Mouse (Mus musculus) frontal cortex, postnatal 25 days (tissue): ENCODE measurements around the gene Gm49358.

Experiments
- DNase-seq, 2 experiments: peaks; one replicate each; pipeline ENCODE4 v3.0.0; 2022; ENCODE audit warnings: low spot score in 2 of 2

The Gm49358 gene

DNA sequence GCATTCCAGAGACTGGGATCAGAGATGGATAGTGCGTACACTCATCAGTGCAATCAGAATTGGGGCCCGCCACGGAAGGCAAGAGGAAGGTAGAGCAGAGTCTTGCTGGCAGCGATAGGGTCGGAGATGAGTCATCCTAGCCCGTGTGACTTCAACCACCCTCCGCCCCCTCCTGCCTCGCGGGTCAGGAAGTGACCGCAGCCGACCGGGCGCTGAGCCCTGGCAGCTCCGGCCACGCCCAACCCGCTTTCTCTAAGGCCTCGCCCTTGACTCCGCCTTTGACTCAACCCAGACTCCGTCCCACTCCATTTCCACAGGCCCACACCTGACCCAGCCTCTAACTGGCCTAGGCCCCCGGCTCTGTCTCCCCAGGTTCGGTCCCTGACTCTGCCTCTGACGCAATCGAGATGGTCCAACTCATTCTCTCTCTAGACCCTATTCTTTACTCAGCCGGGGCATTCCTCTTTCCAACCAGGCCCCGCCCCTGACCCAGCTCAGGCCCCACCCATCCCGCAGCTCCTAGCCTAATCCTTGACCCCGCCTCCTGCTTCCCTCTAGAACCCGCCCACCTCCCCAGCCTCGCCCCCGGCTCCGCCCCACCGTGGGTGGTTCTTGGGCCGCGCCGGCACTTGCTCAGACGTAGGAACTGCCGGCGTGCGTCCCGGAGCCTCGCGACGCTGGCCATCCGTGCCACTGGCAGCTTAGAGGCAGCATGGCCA is 14.8 kb downstream of the Gm49358 start, which contains the start of gene Nt5dc3:
TSS of gene Nt5dc3 (plus strand) at position 608 of the 719 bp plus-strand sequence.
- DNase-seq, result peak; percentile 75 to 83

GRCm38 (mm10) chr10:86779117-86779755 is 15.5 kb downstream of the Gm49358 start:
- DNase-seq, result peak; percentile 27 to 33

DNA sequence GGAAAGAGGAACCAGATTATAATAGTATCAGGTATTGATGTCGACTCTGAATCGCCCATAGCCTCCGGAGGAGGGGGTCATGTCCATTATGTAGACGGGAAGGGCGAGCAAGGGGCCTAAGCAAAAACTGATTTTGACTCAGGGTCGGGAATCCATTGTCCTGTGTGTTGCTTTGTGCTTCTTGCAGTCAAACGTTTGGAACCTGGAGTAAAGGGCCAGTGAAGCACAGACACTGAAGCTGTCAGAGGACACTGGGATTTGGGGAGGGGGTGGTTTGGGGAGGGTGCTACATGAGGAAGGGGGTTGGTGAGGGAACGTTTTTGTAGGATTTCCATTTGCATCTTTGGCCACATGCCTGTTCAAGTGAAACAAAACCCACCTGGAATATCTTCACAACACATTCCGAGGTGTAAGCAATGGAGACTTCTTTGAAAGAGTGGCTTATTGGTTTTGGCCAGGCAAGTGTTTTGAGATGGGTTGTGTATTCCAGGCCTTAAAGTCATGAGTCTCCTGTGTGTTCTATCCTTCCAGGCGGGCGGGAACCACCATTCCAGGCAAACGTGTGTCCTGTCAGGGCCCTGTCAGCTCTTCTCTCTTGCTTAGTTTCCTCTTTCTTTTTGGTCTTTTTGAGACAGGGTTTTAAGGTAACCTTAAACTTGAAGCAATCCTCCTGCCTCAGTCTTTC is 16.2 kb downstream of the Gm49358 start:
- DNase-seq, result no peak

- no peak for DNase-seq
Measured at GRCm38 (mm10) chr10:86781641-86782040, 17.9 kb downstream of the Gm49358 start.

- no peak for DNase-seq
Measured at GRCm38 (mm10) chr10:86782656-86783055, 18.9 kb downstream of the Gm49358 start.

DNA sequence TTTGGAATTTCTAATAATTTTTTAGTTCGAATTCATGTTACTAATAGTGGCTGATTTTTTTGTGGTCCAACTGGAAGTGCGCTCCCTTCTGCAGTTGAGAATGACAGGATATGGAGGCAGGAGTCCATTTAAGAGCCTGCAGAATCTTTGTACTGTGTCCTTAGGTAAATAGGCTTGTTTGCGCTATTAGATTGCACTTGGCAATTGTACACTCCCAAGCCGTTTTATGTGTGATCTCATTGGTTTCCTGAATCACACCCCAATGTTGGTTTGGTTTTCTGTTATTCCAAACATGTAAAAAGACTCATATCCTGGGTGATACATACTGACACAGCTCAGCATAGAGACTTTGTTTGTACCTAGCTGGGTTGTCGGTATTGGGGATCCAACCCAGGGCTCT is 19.8 kb downstream of the Gm49358 start:
- no peak for DNase-seq

GRCm38 (mm10) chr10:86784126-86784675 is 20.4 kb downstream of the Gm49358 start:
- DNase-seq, result no peak

DNA sequence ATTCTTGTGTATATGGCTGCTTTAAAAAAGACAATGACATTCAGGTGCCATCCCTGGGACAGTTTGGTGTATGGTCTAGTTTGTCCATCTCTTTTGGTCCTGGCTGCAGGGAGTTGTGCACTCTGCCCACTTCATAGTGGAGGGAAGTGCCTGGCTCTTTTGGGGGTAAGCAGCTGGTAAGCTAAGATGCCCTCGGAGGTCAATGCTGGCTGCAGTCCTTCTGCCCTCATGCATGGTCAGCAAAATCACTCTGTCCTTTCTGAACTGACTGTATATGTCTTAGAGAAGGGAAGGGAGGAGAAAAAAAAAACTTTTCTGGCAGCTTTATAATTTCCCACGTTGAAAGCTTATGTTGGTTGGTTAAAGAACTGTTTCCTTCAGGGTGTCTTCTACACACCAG is 21.6 kb downstream of the Gm49358 start:
- no peak for DNase-seq

DNA sequence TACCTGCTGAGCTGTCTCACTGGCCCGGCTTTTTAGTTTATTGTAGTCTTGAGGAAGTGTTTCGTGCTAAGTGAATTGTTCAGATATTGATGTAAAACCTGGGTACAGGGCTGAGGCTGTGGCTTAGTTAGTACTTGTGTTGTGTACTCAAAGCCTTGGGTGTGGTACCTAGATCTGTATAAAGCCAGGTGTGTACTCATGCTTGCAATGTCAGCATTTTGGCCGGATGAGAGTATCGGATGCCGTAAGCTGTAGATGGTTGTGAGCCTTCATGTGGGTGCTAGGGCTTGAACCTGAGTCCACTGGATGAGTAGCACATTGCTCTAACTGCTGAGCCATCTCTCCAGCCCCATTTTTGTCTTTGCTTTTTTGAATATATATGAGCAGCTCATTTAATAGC is 22.3 kb downstream of the Gm49358 start:
- DNase-seq, result no peak

GRCm38 (mm10) chr10:86788193-86788592 is 24.4 kb downstream of the Gm49358 start:
- DNase-seq, result no peak

GRCm38 (mm10) chr10:86789146-86789672 is 25.4 kb downstream of the Gm49358 start:
- DNase-seq, result no peak

GRCm38 (mm10) chr10:86791507-86792184 is 27.9 kb downstream of the Gm49358 start:
- DNase-seq, result no peak

GRCm38 (mm10) chr10:86793509-86793951 is 29.8 kb downstream of the Gm49358 start:
- DNase-seq, result no peak

GRCm38 (mm10) chr10:86794196-86794595 is 30.4 kb downstream of the Gm49358 start:
- no peak for DNase-seq

- no peak for DNase-seq
Measured at GRCm38 (mm10) chr10:86794794-86795535, 31.2 kb downstream of the Gm49358 start.

- no peak for DNase-seq
Measured at GRCm38 (mm10) chr10:86796073-86796741, 32.4 kb downstream of the Gm49358 start.

GRCm38 (mm10) chr10:86807362-86807761 is 43.6 kb downstream of the Gm49358 start:
- DNase-seq, result no peak

GRCm38 (mm10) chr10:86808013-86808758 is 44.4 kb downstream of the Gm49358 start:
- no peak for DNase-seq

GRCm38 (mm10) chr10:86810000-86810399 is 46.2 kb downstream of the Gm49358 start:
- no peak for DNase-seq

DNA sequence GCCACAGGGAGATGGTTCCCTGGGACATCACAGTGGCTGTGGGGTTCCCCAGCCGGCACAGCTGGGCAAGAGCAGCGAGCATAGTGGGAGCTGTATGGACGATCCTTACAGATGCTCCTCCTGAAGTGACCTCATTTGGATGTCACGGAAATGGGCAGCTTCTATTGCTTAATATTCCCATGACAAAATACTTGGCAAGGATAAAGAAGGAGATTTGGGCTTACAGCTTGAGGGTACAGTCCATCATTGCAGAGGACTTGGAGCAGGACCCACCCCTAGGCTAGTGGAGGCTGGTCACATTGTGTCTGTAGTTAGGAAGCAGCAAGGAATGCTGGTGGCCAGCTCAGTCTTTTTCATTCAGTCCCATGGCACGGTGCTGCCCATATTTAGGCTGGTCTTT is 46.8 kb downstream of the Gm49358 start:
- no peak for DNase-seq
